Mouse (Mus musculus): Measurements from ENCODE around the gene Ptgr1. TPM values are rescaled to one million over a fixed set of nuclear protein-coding genes. Genes with fewer than 3 reads are reported as not detected.

Gene Ptgr1
- total RNA-seq, 2 experiments from 2014 or later, result 12.8 to 14.5 TPM

DNA sequence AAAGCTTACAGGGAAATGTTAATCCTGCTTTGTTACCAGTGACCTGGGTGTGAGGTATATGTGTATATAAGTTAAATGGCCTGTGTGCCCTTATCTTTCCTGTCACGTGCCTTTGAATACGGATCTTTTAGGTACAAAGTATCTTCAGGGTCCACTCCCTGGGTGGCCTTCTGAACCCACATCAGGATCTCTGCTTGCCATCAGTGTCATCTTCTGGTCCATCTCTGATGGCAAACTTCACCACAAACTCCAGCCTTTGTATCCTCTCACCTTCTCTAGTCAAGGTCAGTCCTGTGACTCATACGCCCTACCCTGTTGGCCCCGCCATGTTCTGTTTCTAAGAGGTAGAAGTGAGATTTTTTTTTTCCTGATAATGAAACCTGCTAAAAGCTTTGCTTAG is 7.8 kb upstream of the Ptgr1 start, which contains the start of gene Dnajc25:
Dnajc25 (plus strand) TSS at position 301 of the 400 bp plus-strand sequence.
- ATAC-seq (replicated peaks; ENCODE audit: low FRiP score, low TSS enrichment, poor library complexity, severe bottlenecking), result no peak

DNA sequence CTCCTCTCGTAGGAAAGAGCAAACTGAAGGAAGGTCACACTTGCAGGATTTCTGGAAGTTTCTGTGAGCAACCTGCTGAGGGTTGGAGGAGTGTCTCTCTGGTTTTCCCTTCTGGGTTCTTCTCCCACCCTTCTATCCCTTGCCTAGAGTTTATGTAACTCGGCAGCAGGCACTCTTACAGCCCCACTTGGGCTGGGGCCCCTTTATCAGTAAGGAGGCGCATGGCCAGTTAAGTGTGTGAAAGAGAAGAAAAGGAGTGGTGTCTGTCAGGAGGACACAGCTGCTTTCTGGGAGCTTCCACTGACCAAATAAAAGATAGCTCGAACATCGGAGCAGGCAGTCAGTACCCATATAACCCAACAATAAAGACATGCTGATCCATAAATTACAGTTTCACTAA is 5.3 kb upstream of the Ptgr1 start:
- no peak for ATAC-seq (replicated peaks; ENCODE audit: low FRiP score, low TSS enrichment, poor library complexity, severe bottlenecking)

DNA sequence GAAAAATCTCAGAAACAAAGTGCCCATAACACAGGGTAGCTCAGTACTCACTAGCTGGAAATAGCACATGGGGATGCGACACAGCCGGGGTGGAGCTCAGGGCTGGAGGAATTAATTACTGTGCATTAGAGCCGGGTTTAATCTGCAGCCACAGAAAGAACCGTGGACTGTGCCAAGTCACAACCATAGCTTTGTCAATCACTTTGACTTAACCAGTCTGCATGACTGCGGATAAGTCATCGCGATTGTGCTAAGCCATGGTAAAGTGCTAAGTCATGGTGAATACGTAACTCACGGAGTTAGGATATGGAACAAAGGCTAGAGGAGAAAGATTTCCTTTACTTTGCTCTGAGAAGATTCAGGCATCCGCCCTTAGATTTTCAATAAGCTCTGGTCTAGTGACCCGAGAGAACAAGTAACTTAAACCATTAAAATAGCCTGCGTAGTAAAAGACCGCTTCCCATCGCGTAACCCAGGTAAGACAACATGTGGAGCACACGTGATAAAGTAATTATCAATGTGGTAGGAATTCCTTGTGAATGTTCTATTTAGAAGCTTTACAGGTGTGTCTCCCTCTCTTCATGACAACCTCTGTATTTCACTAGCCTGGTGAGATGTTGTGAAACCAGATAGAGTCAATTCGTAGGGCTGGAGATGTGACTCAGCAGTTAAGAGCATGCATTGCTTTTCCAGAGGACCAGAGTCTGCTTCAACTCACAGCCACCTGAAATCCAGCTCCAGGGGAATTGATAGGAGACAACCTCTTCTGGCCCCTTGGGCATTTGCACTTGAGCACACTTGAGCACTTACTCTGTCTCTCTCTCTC is 3.9 kb upstream of the Ptgr1 start:
- peak; percentile 71 for ATAC-seq (replicated peaks; ENCODE audit: low FRiP score, low TSS enrichment, poor library complexity, severe bottlenecking)

DNA sequence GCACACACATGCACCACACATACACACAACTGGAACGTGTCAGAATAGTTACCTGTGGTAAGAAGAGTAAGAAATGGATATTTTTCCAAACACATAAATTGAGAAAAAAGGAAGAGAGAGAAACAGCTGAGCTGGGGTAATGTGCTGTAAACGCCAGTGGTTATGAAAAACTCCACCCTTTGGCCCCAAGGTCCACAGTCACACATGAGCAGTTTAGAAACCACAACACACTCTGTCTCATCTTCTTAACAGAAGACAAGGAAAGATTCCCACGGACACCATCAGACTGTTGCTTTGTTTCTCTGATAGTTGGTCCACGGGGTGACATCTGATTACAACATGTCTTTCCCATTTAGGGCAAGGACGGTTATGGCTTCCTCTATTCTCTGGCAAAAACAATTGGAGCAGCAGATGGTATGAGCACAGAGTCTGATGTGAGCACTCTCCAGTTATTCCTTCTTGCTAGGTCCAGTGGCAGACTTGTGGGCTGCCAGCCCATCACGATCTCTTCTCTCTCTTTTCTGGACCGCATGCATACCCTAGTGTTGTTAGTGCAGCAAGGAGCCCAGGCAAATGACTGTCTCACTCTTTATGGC is 2.5 kb upstream of the Ptgr1 start:
- ATAC-seq (replicated peaks; ENCODE audit: low FRiP score, low TSS enrichment, poor library complexity, severe bottlenecking), result no peak

DNA sequence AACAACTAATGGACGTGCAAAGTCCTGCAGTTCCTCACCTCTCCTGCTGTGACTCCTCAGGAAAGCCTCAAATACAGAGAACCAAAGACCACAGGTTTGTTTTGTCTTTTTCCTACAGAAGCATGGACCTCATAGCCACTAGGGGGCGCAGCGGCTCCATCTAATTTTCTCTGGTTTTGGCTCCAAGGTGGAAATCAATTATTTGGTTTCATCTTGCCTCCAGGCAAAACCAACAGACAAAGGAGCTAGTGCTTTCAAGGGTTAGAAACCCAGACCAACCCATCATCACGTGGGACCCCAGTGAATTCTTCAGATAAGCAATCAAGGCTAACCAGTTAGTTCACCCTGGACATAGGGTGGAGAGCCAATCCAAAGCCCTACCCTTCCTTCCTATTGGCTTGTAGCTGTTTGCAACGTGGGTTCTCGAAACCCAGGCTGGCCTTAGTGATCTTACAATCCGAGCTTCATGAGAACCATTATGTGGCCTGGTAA is 1.7 kb downstream of the Ptgr1 start:
- peak; percentile 45 for ATAC-seq (replicated peaks; ENCODE audit: low FRiP score, low TSS enrichment, poor library complexity, severe bottlenecking)

DNA sequence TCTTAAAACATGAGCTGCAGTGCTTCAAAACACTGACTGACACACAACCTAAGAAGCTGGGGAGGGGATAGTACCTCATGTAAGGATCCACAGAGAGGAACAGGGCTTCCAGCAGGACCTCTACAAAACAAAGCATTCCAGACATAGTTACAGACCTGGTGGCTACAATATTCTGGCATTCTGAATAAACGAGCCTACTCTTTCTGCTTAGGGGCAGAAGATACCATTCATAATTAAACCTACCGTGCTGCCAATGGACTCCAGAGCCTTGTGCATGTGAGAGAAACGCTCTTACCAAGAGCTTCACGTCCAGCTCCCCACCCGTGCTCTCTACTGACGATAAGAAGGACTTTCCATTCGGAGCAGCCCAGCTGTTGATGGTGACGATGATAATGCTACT is 4.1 kb downstream of the Ptgr1 start:
- no peak for ATAC-seq (replicated peaks; ENCODE audit: low FRiP score, low TSS enrichment, poor library complexity, severe bottlenecking)

DNA sequence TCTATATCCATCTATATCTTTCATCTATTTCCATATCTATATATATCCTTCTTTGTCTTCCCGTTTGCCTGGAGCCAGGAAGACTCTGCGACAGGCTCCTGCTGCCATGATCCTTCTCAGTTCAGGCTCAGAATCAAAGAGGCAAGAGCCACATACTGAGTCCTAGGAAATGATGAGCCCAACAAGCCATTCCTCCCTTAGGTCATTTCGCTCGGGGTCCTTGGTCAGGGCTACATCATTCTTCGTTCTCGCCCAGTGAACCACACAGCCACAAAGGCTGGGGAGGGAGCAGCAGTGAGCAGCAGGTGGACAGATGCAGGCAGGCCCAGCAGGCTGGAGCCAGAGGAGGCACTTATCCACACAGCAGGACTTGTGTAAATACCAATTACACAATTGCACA is 5.5 kb downstream of the Ptgr1 start:
- ATAC-seq (replicated peaks; ENCODE audit: low FRiP score, low TSS enrichment, poor library complexity, severe bottlenecking), result no peak

DNA sequence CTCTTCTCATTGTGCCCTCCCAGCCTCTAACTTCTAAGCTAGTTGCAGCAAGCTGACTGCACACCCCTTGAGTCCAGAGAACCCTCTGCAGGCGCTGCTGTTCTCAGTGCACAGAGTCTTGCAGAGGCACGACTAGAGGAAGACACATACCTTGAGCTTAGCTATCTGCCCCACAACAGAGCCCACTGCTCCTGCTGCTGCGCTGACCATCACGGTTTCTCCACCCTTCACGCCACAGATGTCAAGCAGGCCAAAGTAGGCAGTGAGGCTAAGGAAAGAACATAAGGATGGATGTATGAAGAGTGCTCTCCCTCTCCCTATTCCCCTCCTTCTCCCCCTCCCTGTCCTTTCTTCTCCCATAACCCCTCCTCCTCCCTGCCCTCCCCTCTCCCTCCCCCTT is 11.2 kb downstream of the Ptgr1 start:
- no peak for ATAC-seq (replicated peaks; ENCODE audit: low FRiP score, low TSS enrichment, poor library complexity, severe bottlenecking)

DNA sequence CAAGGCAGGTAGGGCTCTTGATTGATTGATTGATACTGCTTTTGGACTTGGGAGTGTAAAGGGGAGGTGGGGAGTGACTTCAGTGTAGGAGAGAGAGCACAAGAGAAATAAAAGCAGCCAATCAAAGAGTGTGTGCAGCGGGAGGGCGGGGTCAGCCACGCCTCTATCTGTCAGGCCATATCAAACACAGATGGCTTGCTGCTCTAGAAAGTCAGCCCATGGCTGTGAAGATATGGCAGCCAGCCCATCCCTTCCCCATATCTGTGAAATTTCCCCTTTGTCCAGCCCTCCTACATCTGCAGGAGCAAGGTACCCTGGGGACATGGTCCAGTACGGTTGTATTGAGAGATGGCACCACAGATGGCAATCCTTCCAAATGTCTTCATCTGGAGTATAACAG is 16.2 kb downstream of the Ptgr1 start:
- ATAC-seq (replicated peaks; ENCODE audit: low FRiP score, low TSS enrichment, poor library complexity, severe bottlenecking), result peak; percentile 95

DNA sequence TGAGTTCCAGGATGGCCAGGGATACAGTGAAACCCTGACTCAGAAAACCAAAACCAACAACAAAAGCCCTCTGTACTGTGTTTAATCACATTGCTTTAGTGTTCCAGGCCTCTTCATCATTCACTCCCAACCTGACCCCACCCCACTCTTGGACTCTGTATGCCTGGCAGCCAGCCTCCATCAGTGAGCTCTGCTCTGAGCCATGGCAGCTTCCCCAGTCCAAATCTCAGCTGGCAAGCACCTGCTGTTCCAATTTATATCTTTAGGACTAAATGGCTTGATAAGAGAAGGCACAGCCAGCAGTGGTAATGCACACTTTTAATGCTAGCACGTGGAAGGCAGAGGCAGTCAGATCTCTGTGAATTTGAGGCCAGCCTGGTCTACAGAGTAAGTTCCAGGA is 21.8 kb downstream of the Ptgr1 start:
- ATAC-seq (replicated peaks; ENCODE audit: low FRiP score, low TSS enrichment, poor library complexity, severe bottlenecking), result no peak

DNA sequence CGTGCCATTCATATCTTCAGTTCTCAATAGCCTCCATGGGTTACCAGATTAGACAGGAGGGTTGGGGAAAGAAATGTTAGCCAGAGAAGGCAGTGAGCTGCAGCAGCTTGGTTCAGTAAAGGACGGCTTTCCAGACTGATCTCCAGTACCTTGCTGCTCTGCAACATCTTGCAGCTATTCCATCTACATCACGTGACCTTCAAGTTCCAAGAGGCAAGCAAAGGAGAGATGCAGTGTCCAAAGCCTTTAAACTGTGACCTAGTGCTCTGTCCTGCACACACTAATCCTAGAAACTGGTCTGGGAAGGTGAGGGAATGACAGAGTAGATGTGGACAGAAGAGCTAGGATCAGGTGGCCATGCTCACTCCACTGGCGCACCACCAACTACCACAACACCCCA is 23.6 kb downstream of the Ptgr1 start:
- no peak for ATAC-seq (replicated peaks; ENCODE audit: low FRiP score, low TSS enrichment, poor library complexity, severe bottlenecking)

DNA sequence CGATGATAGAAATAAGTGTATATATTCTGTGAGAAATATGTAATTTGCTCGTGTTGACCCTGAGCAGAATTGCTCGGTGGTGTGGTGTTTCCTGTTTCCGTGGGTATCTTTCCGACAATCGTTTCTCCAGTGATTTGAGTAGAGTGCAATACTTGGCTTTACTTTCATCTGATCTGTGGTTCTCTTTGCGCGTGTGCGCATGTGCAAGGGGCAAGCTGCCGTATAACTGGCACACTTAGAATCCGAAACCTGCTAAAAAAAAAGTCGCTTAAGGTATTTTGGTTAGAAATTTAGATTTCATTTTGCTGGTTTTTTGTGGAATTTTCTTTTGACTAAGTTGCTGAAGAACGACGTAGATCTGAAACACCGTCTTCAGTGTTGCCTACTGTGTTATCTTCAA is 25.2 kb downstream of the Ptgr1 start:
- ATAC-seq (replicated peaks; ENCODE audit: low FRiP score, low TSS enrichment, poor library complexity, severe bottlenecking), result no peak

DNA sequence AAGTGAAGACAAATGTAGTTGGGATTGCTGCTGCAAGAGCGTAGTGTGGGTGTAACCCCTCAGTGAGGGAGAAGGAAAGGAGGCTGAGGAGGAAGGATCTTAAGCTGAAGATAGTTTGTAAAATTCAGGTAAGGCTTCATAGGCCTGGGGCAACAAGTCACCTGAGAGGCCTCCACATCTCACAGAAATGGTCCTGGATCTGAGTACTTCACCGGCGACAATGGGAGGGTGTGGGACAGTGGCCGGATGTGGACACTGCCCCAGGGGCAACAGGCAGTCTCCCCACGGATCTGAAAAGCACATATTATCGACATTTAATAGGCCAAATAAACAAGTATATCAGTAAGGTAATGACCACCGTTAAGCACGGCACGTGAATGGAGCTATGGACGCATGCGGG is 34.3 kb downstream of the Ptgr1 start:
- no peak for ATAC-seq (replicated peaks; ENCODE audit: low FRiP score, low TSS enrichment, poor library complexity, severe bottlenecking)

DNA sequence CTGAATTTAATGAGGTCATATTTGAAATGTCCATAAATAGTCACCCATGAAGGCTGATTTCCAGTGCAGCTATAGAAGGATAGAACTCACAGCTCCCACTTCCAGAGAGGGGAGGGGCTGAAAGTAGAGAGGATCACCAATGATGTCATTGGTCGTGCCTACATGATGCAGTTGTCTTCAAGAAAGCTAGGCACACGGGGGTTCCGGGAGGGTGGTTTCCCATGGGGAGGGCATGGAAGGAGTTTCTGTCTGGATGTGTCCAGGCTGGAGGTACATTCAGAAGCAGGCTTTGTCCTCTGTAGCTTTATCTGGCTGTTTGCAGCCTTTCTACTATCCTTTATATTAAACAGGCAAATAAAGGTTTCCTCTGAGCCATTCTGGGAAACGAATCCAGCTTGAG is 38.5 kb downstream of the Ptgr1 start:
- ATAC-seq (replicated peaks; ENCODE audit: low FRiP score, low TSS enrichment, poor library complexity, severe bottlenecking), result no peak

DNA sequence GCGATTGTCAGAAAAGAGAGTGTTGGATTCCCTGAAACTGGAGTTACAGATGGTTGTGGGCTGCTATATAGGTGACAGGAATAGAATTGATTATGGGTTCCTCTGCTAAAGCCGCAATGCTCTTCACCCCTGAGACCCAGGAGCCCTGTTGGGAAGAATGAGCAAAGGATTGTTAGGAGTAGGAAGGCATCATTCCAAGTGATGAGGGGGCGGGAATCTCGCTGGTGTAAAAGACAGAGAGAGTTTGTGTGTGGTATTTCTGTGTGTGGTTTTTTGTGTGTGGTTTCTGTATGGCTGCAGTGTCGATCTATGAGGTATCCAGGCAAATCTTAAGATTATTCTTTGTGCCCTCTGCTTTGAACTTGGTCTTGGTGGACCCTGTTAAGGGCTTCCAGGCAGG is 42.2 kb downstream of the Ptgr1 start:
- ATAC-seq (replicated peaks; ENCODE audit: low FRiP score, low TSS enrichment, poor library complexity, severe bottlenecking), result no peak

DNA sequence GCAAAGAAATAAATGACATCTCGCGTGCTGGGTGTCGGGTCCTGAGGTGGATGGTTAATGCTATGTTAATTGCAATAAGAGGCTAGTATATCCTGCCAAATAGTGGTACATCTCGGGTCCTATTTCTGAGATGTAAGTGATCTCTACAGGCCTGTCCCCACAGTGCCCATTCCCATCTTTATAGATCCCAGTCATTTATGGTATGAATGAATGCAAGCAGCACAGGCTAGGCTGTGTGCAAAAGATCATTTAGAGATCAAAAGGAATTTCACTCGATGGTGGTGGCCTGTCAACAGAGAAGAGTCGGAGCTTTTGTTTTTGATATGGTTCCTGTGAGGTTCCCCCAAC is 42.7 kb downstream of the Ptgr1 start:
- ATAC-seq (replicated peaks; ENCODE audit: low FRiP score, low TSS enrichment, poor library complexity, severe bottlenecking), result no peak

DNA sequence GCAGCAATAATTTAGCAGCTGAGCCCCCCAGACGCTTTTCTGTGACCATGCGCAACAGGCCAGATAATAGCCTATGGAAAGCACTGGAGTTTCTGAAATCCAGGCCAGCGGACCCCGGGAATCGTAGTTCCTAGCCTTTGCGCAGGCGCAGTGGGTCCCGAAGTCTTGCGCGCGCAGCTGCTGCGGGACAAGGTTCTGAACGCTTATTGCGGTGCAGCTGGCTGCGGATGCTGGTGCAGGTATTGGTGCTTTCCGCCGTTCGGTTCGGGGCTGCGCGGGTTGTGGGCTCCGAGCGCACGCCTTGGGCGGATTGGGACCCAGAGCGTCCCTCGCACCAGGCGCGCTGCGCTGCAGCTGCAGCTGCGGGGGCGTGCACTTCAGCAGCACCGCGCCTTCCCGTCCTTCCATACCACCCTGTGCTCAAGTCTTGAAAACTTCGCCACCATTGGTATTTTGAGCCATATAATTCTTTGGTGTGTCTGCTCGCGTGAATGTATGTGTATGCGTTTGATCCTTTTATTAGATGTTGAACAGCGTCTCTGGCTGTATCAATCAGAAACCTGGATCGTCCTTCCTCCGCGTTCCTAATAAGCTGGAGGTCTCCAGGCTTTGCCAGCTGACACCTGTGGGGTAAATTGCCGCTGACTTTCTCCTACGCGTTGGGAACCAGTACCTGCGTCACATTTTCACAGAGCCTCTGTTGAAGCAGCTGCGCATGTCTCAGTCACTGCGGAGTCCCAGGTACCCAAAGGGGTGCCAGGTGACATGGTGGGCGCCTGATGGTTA is 43.3 kb downstream of the Ptgr1 start, which contains the start of gene Zkscan16:
Zkscan16 (plus strand) TSS at position 209 of the 786 bp plus-strand sequence.
- peak; percentile 76 for ATAC-seq (replicated peaks; ENCODE audit: low FRiP score, low TSS enrichment, poor library complexity, severe bottlenecking)

DNA sequence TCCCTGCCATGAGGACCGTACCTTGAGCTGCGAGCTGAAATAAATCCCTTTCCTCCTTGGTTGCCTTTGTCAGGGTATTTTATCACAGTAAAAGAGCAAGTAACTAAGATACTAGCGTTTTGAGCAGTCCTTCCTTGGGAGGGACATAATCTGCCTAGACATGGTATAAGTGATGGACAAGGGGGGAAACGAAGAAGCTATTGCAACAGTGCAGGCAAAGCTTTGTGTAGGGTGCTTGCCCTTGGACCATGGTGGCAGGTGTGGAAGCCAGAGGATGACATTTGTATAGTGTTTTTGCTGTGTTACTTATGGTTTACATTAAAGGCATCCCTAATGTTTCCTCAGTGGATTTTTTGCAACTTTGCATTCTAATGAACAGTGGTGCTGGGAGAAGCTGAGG is 44.0 kb downstream of the Ptgr1 start:
- no peak for ATAC-seq (replicated peaks; ENCODE audit: low FRiP score, low TSS enrichment, poor library complexity, severe bottlenecking)

DNA sequence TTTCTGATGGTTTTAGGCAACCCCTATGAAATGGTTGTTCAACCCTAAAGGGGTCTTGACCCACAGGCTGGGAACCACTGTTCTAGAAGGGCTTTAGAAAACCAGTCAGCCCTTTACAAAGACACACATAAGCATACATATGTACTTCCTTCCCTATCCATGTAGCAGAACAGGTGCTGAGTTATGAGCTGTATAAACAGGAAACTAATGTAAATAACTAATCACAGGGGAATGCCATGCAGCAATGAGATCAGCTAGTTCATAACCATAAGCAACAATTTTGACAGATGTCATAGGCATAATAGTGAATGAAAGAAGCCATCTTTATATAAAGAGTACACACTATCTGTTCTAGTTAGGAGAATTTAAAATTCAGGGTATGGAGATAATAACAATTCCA is 45.3 kb downstream of the Ptgr1 start:
- ATAC-seq (replicated peaks; ENCODE audit: low FRiP score, low TSS enrichment, poor library complexity, severe bottlenecking), result no peak

DNA sequence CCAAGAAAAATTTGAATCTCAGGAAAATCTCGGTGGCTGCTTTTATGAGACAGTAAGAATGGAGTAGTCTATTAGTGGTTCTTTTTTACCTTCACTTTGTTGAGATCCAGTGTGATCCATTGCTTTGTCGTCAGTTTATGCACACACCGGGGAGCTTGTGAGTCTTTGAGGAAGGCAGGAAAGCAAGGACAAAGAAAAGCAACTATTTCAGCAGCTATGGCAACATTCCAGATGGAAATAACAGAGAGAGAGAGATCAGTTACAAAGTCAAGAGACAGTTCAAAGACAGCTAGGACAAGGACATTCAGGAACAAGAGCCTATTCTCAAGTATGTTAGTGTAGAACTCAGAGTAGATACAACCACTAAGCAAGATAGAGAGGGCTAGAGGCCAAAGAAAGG is 51.1 kb downstream of the Ptgr1 start:
- ATAC-seq (replicated peaks; ENCODE audit: low FRiP score, low TSS enrichment, poor library complexity, severe bottlenecking), result no peak

Measured in megakaryocyte-erythroid progenitor cell, adult 5-6 weeks (primary cell).